8 mouse cellular contexts compared by ENCODE assay signal in the genomic region with DNA sequence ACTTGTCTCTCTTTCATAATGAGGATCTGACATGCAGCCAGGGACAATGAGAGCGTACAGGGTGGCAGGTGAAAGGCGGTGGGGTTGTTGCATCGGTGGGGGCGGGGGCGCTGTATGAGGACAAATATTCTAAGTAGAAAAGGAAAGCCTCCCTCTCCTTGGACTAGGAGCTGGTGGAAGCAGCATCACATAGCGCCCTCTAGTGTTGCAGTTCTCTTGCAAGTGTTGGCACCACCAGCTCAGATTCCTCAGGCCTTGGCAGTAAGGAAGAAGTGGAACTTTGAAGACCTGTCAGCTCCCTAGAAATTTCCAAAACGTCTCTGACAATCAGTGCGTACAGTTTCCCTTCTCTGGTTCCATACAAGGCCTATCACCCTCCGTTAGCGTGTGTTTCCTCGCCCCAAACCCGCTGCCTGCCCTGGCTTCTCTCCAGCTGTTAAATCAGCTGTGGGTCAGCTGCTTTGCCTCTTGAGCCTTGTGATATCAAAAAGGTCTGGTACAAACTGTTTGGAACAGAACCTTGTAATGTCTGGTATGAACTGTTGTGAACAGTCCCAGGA.
A peak's percentile ranks its signal among the peaks of the same experiment; 100 is the strongest.
DNase-seq lines count a peak whose midpoint lies in the region; ATAC-seq and TF ChIP-seq lines count a peak whose summit lies in the region.

No protein-coding gene starts in this region.

- H3K27ac ChIP-seq in limb, embryonic 11.5 days (replicated peaks; ENCODE audit: low read depth, low read length) = no peak overlapping the region
- H3K27ac ChIP-seq in limb, embryonic 10.5 days = no peak overlapping the region
- H3K27ac ChIP-seq in embryonic fibroblast, embryonic 13.5 days (ENCODE audit: insufficient read depth, low read length) = no peak overlapping the region
- H3K27ac ChIP-seq in stomach, postnatal 0 days (replicated peaks) = no peak overlapping the region

- peak; percentile 51 for DNase-seq in limb, embryonic 11.5 days (ENCODE audit: low spot score)
- no peak for DNase-seq in limb, embryonic 10.5 days (ENCODE audit: low spot score)
- DNase-seq in adrenal gland, postnatal 25 days = peak; percentile 21
- DNase-seq in kidney, adult 8-10 months = peak; percentile 28 to 56
- peak; percentile 10 to 23 for DNase-seq in lung, adult 18-20 months
- peak; percentile 18 for DNase-seq in stomach, postnatal 0 days (ENCODE audit: low spot score)

- no peaks in the 10 kb centered on the region for H3K27me3 ChIP-seq in limb, embryonic 11.5 days (ENCODE audit: control insufficient read depth, insufficient read depth, low read length)
- H3K27me3 ChIP-seq in limb, embryonic 10.5 days (ENCODE audit: low read depth, poor library complexity, severe bottlenecking) = no peaks in the 10 kb centered on the region
- no peaks in the 10 kb centered on the region for H3K27me3 ChIP-seq in stomach, postnatal 0 days (ENCODE audit: control insufficient read depth, insufficient read depth, low read length)

- WGBS in limb, embryonic 11.5 days = 66% methylated on average over 12 of the region's 12 CpGs
- 69% methylated on average over 12 of the region's 12 CpGs for WGBS in limb, embryonic 10.5 days
- 68% methylated on average over 12 of the region's 12 CpGs for WGBS in stomach, postnatal 0 days

- H3K36me3 ChIP-seq in limb, embryonic 11.5 days (ENCODE audit: control insufficient read depth, insufficient read depth, low read length) = no peaks in the 10 kb centered on the region
- no peaks in the 10 kb centered on the region for H3K36me3 ChIP-seq in limb, embryonic 10.5 days
- H3K36me3 ChIP-seq in stomach, postnatal 0 days (ENCODE audit: control insufficient read depth, insufficient read depth, low read length) = no peaks in the 10 kb centered on the region

- no peak for TF ChIP-seq POLR2A in embryonic fibroblast, embryonic 13.5 days (IDR thresholded peaks at IDR 0.05; ENCODE audit: low read depth, low read length)

- TF ChIP-seq CTCF in embryonic fibroblast, embryonic 13.5 days (IDR thresholded peaks at IDR 0.05; ENCODE audit: borderline replicate concordance, insufficient read depth, low read length) = peak; percentile 50; the same call in 1 of the 2 replicates
- TF ChIP-seq CTCF in stomach, postnatal 0 days (IDR thresholded peaks at IDR 0.05; ENCODE audit: low read depth) = peak; percentile 49

- no peak overlapping the region for H3K4me3 ChIP-seq in limb, embryonic 11.5 days (ENCODE audit: low read depth, low read length)
- no peak overlapping the region for H3K4me3 ChIP-seq in limb, embryonic 10.5 days
- no peak overlapping the region for H3K4me3 ChIP-seq in embryonic fibroblast, embryonic 13.5 days (ENCODE audit: insufficient read depth, low read length)
- H3K4me3 ChIP-seq in stomach, postnatal 0 days (ENCODE audit: low read depth, low read length) = no peak overlapping the region

- no peak overlapping the region for H3K4me2 ChIP-seq in limb, embryonic 11.5 days (ENCODE audit: low read depth, severe bottlenecking)
- no peak overlapping the region for H3K4me2 ChIP-seq in stomach, postnatal 0 days (replicated peaks; ENCODE audit: low read depth)

- ATAC-seq in limb, embryonic 11.5 days (ENCODE audit: insufficient number of reproducible peaks, low FRiP score, low TSS enrichment, low read depth) = no peak
- ATAC-seq in stomach, postnatal 0 days (ENCODE audit: low FRiP score, low TSS enrichment) = no peak
- no peak for ATAC-seq in megakaryocyte, adult 5-6 weeks (ENCODE audit: poor library complexity, severe bottlenecking)

- no peaks in the 10 kb centered on the region for H3K4me1 ChIP-seq in limb, embryonic 11.5 days (ENCODE audit: control insufficient read depth, insufficient read depth, low read length)
- no peaks in the 10 kb centered on the region for H3K4me1 ChIP-seq in limb, embryonic 10.5 days
- H3K4me1 ChIP-seq in embryonic fibroblast, embryonic 13.5 days (ENCODE audit: control insufficient read depth, insufficient read depth, low read length) = peaks cover 3% of the 10 kb centered on the region; the same call in 1 of the 2 replicates
- H3K4me1 ChIP-seq in stomach, postnatal 0 days (replicated peaks; ENCODE audit: control insufficient read depth, insufficient read depth) = no peaks in the 10 kb centered on the region

- no peak for TF ChIP-seq EP300 in stomach, postnatal 0 days (optimal IDR thresholded peaks at IDR 0.05)

- no peaks in the 10 kb centered on the region for H3K9me3 ChIP-seq in limb, embryonic 11.5 days (ENCODE audit: control insufficient read depth, low read length)
- H3K9me3 ChIP-seq in limb, embryonic 10.5 days (replicated peaks) = no peaks in the 10 kb centered on the region
- no peaks in the 10 kb centered on the region for H3K9me3 ChIP-seq in stomach, postnatal 0 days (ENCODE audit: control insufficient read depth, low read length)

- no peak overlapping the region for H3K9ac ChIP-seq in limb, embryonic 11.5 days (ENCODE audit: low read length)
- no peak overlapping the region for H3K9ac ChIP-seq in stomach, postnatal 0 days (ENCODE audit: low read length)
